Mouse (Mus musculus): ENCODE measurements at regions not wholly inside any gene's neighbourhood (a gene's known extent, or its start where the extent isn't known, plus 50 kb on each side); places are given as distances from the start of the nearest gene placed in this dataset.

DNA sequence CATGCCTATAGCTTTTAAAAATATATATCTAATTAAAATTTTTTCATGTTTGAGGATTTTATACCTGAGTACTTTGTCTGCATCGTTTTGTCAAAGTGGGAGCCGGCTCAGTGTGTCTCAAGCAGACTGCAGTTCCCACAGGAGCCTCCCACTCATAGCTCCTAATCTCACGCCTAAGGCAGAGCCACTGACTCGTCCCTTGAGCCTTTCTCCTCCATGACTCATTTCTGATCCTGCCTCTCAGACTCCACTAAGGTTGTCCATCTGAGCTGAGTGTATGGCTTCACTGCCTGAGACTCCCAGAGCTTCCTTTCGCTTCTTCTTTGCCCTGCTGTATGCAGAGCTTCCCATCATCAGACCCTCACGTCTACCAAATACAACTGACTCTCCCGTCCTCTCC lies 98.8 kb downstream of the Efnb2 start:
- H3K27me3 ChIP-seq (ENCODE audit: control insufficient read depth, insufficient read depth, low read length, poor library complexity, severe bottlenecking): no peaks in the 10 kb centered on the region
- no peak overlapping the region for H3K4me3 ChIP-seq (ENCODE audit: low read depth, low read length)
- TF ChIP-seq CTCF (IDR thresholded peaks at IDR 0.05; ENCODE audit: low read depth, low read length) (no peak), EP300 (IDR thresholded peaks at IDR 0.05; ENCODE audit: insufficient read depth, low read depth, low read length) (no peak), POLR2A (IDR thresholded peaks at IDR 0.05; ENCODE audit: insufficient read depth, low read length) (no peak)
- no peak overlapping the region for H3K9ac ChIP-seq (ENCODE audit: low read depth, poor library complexity, severe bottlenecking)
- no peaks in the 10 kb centered on the region for H3K4me1 ChIP-seq (ENCODE audit: control insufficient read depth, insufficient read depth, low read length)
- no peak overlapping the region for H3K27ac ChIP-seq (ENCODE audit: insufficient read depth, low read length)
- H3K9me3 ChIP-seq (replicated peaks; ENCODE audit: control insufficient read depth, insufficient read depth, low read length, poor library complexity, severe bottlenecking): no peaks in the 10 kb centered on the region
- no peaks in the 10 kb centered on the region for H3K36me3 ChIP-seq (ENCODE audit: control insufficient read depth, insufficient read depth, low read length, poor library complexity, severe bottlenecking)

DNA sequence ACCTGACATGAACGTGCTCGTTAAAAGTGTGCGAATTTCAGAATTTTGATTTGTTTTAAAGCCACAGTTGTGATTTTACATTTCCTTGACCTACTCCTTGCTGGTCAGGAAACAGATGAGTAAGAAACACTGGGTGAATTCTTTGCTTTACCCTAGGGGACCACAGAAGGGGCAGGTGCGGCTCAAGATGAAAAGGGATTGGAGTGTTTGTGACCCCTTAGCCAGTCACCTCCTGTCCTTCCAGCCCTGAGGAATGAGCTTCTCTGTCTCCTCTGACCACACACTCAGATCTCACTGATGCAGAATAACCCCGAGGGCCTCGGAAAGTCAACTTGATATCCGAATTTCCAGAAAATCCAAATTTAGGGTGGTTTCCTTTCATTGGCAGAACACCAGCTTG lies 103.0 kb downstream of the Efnb2 start:
- Histone ChIP-seq H3K27ac (ENCODE audit: insufficient read depth, low read length) (no peak overlapping the region), H3K4me1 (ENCODE audit: control insufficient read depth, insufficient read depth, low read length) (no peaks in the 10 kb centered on the region)

DNA sequence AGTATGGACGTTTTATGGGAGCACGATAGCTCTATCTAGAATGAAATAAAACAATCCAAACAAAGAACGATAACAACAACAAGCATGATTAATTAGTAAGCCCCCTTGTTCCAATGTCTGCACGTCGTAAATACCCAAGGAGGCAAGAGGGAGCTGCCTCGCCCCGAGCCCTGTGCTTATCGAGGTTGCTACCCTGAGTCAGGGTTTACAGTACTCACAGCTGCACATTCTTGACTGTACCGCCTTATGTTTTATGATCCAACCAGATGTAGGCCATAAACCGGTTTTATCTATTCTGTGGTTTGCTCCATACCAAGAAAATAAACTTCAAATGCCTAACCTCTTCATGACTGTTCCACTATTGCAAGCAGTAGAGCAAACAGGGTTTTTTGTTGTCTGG lies 104.9 kb downstream of the Efnb2 start:
- Histone ChIP-seq H3K4me3 (ENCODE audit: low read depth, low read length) (no peak overlapping the region), H3K4me1 (ENCODE audit: control insufficient read depth, insufficient read depth, low read length) (no peaks in the 10 kb centered on the region), H3K36me3 (ENCODE audit: control insufficient read depth, insufficient read depth, low read length, poor library complexity, severe bottlenecking) (no peaks in the 10 kb centered on the region), H3K9ac (ENCODE audit: low read depth, poor library complexity, severe bottlenecking) (no peak overlapping the region), H3K9me3 (replicated peaks; ENCODE audit: control insufficient read depth, insufficient read depth, low read length, poor library complexity, severe bottlenecking) (no peaks in the 10 kb centered on the region), H3K27me3 (ENCODE audit: control insufficient read depth, insufficient read depth, low read length, poor library complexity, severe bottlenecking) (no peaks in the 10 kb centered on the region), H3K27ac (ENCODE audit: insufficient read depth, low read length) (no peak overlapping the region)
- TF ChIP-seq EP300 (IDR thresholded peaks at IDR 0.05; ENCODE audit: insufficient read depth, low read depth, low read length) (no peak), CTCF (IDR thresholded peaks at IDR 0.05; ENCODE audit: low read depth, low read length) (no peak), POLR2A (IDR thresholded peaks at IDR 0.05; ENCODE audit: insufficient read depth, low read length) (no peak)

More for the DNA sequence above, 103.0 kb downstream of the Efnb2 start:
- Histone ChIP-seq H3K27me3 (ENCODE audit: control insufficient read depth, insufficient read depth, low read length, poor library complexity, severe bottlenecking) (no peaks in the 10 kb centered on the region), H3K9ac (ENCODE audit: low read depth, poor library complexity, severe bottlenecking) (no peak overlapping the region), H3K36me3 (ENCODE audit: control insufficient read depth, insufficient read depth, low read length, poor library complexity, severe bottlenecking) (no peaks in the 10 kb centered on the region), H3K9me3 (replicated peaks; ENCODE audit: control insufficient read depth, insufficient read depth, low read length, poor library complexity, severe bottlenecking) (no peaks in the 10 kb centered on the region), H3K4me3 (ENCODE audit: low read depth, low read length) (no peak overlapping the region)
- TF ChIP-seq POLR2A (IDR thresholded peaks at IDR 0.05; ENCODE audit: insufficient read depth, low read length): no peak
- no peak for TF ChIP-seq CTCF (IDR thresholded peaks at IDR 0.05; ENCODE audit: low read depth, low read length)
- no peak for TF ChIP-seq EP300 (IDR thresholded peaks at IDR 0.05; ENCODE audit: insufficient read depth, low read depth, low read length)

DNA sequence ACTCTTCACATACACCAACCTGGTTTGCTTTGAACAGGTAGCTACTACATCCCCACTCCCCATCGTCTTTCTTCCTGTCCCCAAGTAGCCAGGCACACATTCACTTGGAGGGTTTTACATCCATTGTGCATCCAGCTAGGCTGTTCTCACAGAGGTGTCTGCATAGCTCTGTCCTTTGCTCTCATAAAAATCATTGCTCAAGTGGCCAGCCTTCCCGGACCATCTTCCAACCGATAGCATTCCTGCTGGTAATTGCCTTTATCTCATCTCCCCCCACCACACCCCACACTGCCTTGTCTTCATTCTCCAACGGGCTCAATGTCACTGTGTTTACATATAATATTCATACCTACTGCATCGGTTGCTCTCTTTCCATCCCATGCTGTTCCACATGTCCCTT lies 106.4 kb downstream of the Efnb2 start:
- Histone ChIP-seq H3K36me3 (ENCODE audit: control insufficient read depth, insufficient read depth, low read length, poor library complexity, severe bottlenecking) (no peaks in the 10 kb centered on the region), H3K27me3 (ENCODE audit: control insufficient read depth, insufficient read depth, low read length, poor library complexity, severe bottlenecking) (no peaks in the 10 kb centered on the region), H3K9ac (ENCODE audit: low read depth, poor library complexity, severe bottlenecking) (no peak overlapping the region), H3K27ac (ENCODE audit: insufficient read depth, low read length) (no peak overlapping the region), H3K9me3 (replicated peaks; ENCODE audit: control insufficient read depth, insufficient read depth, low read length, poor library complexity, severe bottlenecking) (no peaks in the 10 kb centered on the region), H3K4me1 (ENCODE audit: control insufficient read depth, insufficient read depth, low read length) (no peaks in the 10 kb centered on the region), H3K4me3 (ENCODE audit: low read depth, low read length) (no peak overlapping the region)
- TF ChIP-seq POLR2A (IDR thresholded peaks at IDR 0.05; ENCODE audit: insufficient read depth, low read length) (no peak), EP300 (IDR thresholded peaks at IDR 0.05; ENCODE audit: insufficient read depth, low read depth, low read length) (no peak), CTCF (IDR thresholded peaks at IDR 0.05; ENCODE audit: low read depth, low read length) (no peak)

DNA sequence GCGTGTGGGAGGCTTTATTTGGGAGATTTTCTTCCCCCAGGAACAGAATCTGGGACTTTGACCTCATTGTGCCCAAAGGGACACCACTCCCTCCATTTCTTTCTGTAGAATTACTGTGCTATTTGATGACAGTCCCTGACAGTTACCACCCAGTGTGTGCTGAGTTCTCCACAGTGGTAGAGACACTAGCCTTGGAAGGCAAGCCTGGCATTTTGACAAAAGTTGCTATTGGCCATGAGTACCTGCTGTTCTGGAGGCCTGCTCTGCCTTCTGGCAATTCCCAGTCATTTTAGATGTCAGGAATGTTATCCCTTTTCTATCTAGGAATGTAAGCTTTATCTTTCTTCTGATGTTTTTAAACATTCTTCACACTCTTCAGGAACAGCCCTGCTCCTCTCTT lies 108.3 kb downstream of the Efnb2 start:
- no peak overlapping the region for H3K27ac ChIP-seq (ENCODE audit: insufficient read depth, low read length)
- no peaks in the 10 kb centered on the region; the same call in 1 of the 2 replicates for H3K9me3 ChIP-seq (replicated peaks; ENCODE audit: control insufficient read depth, insufficient read depth, low read length, poor library complexity, severe bottlenecking)
- H3K9ac ChIP-seq (ENCODE audit: low read depth, poor library complexity, severe bottlenecking): no peak overlapping the region
- H3K4me1 ChIP-seq (ENCODE audit: control insufficient read depth, insufficient read depth, low read length): no peaks in the 10 kb centered on the region
- no peak for TF ChIP-seq EP300 (IDR thresholded peaks at IDR 0.05; ENCODE audit: insufficient read depth, low read depth, low read length)
- no peak for TF ChIP-seq CTCF (IDR thresholded peaks at IDR 0.05; ENCODE audit: low read depth, low read length)
- no peak for TF ChIP-seq POLR2A (IDR thresholded peaks at IDR 0.05; ENCODE audit: insufficient read depth, low read length)
- no peak overlapping the region for H3K4me3 ChIP-seq (ENCODE audit: low read depth, low read length)
- no peaks in the 10 kb centered on the region for H3K36me3 ChIP-seq (ENCODE audit: control insufficient read depth, insufficient read depth, low read length, poor library complexity, severe bottlenecking)
- H3K27me3 ChIP-seq (ENCODE audit: control insufficient read depth, insufficient read depth, low read length, poor library complexity, severe bottlenecking): no peaks in the 10 kb centered on the region

DNA sequence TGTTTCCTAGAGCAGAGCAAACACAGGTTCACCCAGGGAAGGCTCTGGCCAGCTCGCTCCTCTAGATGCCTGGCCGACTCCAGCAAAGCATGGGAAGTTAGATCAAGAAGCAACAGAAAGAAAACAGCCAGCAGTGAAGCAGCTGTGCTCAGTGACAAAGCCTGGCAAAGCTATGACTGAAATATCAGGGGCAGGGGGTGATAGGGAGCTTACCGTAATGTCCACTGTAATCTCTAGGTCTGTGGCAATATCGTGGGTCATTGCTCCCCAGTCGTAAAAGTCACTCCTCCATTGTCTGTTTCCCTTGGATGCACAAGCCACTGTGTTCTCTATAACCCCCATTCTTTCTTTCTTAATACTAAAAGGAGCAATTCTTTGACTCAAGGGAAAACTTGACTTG lies 124.4 kb downstream of the Efnb2 start:
- Histone ChIP-seq H3K9me3 (replicated peaks; ENCODE audit: control insufficient read depth, insufficient read depth, low read length, poor library complexity, severe bottlenecking) (no peaks in the 10 kb centered on the region), H3K36me3 (ENCODE audit: control insufficient read depth, insufficient read depth, low read length, poor library complexity, severe bottlenecking) (no peaks in the 10 kb centered on the region), H3K27me3 (ENCODE audit: control insufficient read depth, insufficient read depth, low read length, poor library complexity, severe bottlenecking) (no peaks in the 10 kb centered on the region), H3K27ac (ENCODE audit: insufficient read depth, low read length) (no peak overlapping the region), H3K4me3 (ENCODE audit: low read depth, low read length) (no peak overlapping the region), H3K9ac (ENCODE audit: low read depth, poor library complexity, severe bottlenecking) (no peak overlapping the region), H3K4me1 (ENCODE audit: control insufficient read depth, insufficient read depth, low read length) (no peaks in the 10 kb centered on the region)
- TF ChIP-seq POLR2A (IDR thresholded peaks at IDR 0.05; ENCODE audit: insufficient read depth, low read length): no peak
- no peak for TF ChIP-seq CTCF (IDR thresholded peaks at IDR 0.05; ENCODE audit: low read depth, low read length)
- TF ChIP-seq EP300 (IDR thresholded peaks at IDR 0.05; ENCODE audit: insufficient read depth, low read depth, low read length): no peak
